Mouse (Mus musculus): ENCODE results near the gene Il1f9.
A peak's percentile ranks its signal among the peaks of the same experiment; 100 is the strongest.
"Not testable (repeated sequence)": the region's sequence is repeated elsewhere in the genome, so short reads cannot be mapped to it uniquely, and the experiment has no call there.

Il1f9 gene

GRCm38 (mm10) chr2:24186176-24186575 lies at the start of gene Il1f9:
Il1f9 (plus strand) TSS chr2:24186476.
- DNase-seq (ENCODE audit: low read depth, low spot score), result no peak

- DNase-seq (ENCODE audit: low read depth, low spot score), result no peak
Measured at GRCm38 (mm10) chr2:24152861-24153260, 33.4 kb upstream of the Il1f9 start, which contains the start of gene Il1f8. Il1f8 (plus strand) TSS chr2:24153161.

- DNase-seq (ENCODE audit: low read depth, low spot score), result peak; percentile 9
Measured at GRCm38 (mm10) chr2:24181683-24182331, 4.5 kb upstream of the Il1f9 start.

- DNase-seq (ENCODE audit: low read depth, low spot score), result not testable (repeated sequence)
Measured at GRCm38 (mm10) chr2:24182423-24183147, 3.7 kb upstream of the Il1f9 start.

GRCm38 (mm10) chr2:24184092-24184491 lies 2.2 kb upstream of the Il1f9 start:
- DNase-seq (ENCODE audit: low read depth, low spot score), result not testable (repeated sequence)

GRCm38 (mm10) chr2:24187585-24187984 lies 1.3 kb downstream of the Il1f9 start:
- no peak for DNase-seq (ENCODE audit: low read depth, low spot score)

- DNase-seq (ENCODE audit: low read depth, low spot score), result no peak
Measured at GRCm38 (mm10) chr2:24188189-24188588, 1.9 kb downstream of the Il1f9 start.

GRCm38 (mm10) chr2:24215118-24215517 lies 28.8 kb downstream of the Il1f9 start, which contains the start of gene Il1f6:
Il1f6 (plus strand) TSS chr2:24215418.
- DNase-seq (ENCODE audit: low read depth, low spot score), result no peak

GRCm38 (mm10) chr2:24227191-24227590 lies 40.9 kb downstream of the Il1f9 start:
- DNase-seq (ENCODE audit: low read depth, low spot score), result no peak

Measured in retina, adult 2 months (tissue).